Mouse (Mus musculus) lung, postnatal 0 days (tissue): ENCODE results near the gene Pdgfd. TPM values are rescaled to one million over a fixed set of nuclear protein-coding genes. Genes with fewer than 3 reads are reported as not detected.
A peak's percentile ranks its signal among the peaks of the same experiment; 100 is the strongest.
"Not testable (repeated sequence)": the region's sequence is repeated elsewhere in the genome, so short reads cannot be mapped to it uniquely, and the experiment has no call there.

ENCODE experiments used
- ATAC-seq: fragments of 200-750 bp; cut with Nextera tagmentation; 2 replicates; pipeline ENCODE4 v1.8.0; 2017; ENCODE audit warnings: moderate library complexity
- DNase-seq: peaks from one replicate; pipeline ENCODE4 v3.0.0-alpha.2; 2016; ENCODE audit warnings: low spot score
- H3K27ac ChIP-seq: fragments of 300-500 bp; sonication (generic); 2 replicates; pipeline ENCODE4 v1.5.1; 2014; ENCODE audit warnings: antibody characterized with exemption, mild to moderate bottlenecking, low read length, mixed read lengths
- H3K27me3 ChIP-seq: fragments of 300-500 bp; sonication (generic); replicated peaks from 2 replicates; pipeline ENCODE4 v1.6.1; 2014; ENCODE audit warnings: low read length, mixed read lengths; ENCODE audit not compliant: insufficient read depth
- H3K36me3 ChIP-seq: fragments of 300-500 bp; sonication (generic); 2 replicates; pipeline ENCODE4 v1.6.1; 2014; ENCODE audit warnings: low read length, mixed read lengths; ENCODE audit not compliant: insufficient read depth
- H3K4me1 ChIP-seq: fragments of 300-500 bp; sonication (generic); 2 replicates; pipeline ENCODE4 v1.6.1; 2014; ENCODE audit warnings: antibody characterized with exemption, low read depth, low read length, mixed read lengths; ENCODE audit not compliant: insufficient read depth
- H3K4me2 ChIP-seq: fragments of 300-500 bp; sonication (generic); replicated peaks from 2 replicates; pipeline ENCODE4 v1.6.1; 2014; ENCODE audit warnings: low read depth, mild to moderate bottlenecking, low read length, moderate library complexity, mixed read lengths
- H3K4me3 ChIP-seq: fragments of 300-500 bp; sonication (generic); 2 replicates; pipeline ENCODE4 v1.5.1; 2014; ENCODE audit warnings: low read depth, low read length
- H3K9ac ChIP-seq: fragments of 300-500 bp; sonication (generic); replicated peaks from 2 replicates; pipeline ENCODE4 v1.6.1; 2014; ENCODE audit warnings: low read depth, mild to moderate bottlenecking
- H3K9me3 ChIP-seq: fragments of 300-500 bp; sonication (generic); 2 replicates; pipeline ENCODE4 v1.6.1; 2016; ENCODE audit warnings: low read length, mixed read lengths
- CTCF ChIP-seq: IDR thresholded peaks from 2 replicates; pipeline ENCODE4 v1.5.1; 2016; ENCODE audit warnings: antibody characterized with exemption, mild to moderate bottlenecking
- EP300 ChIP-seq: IDR thresholded peaks from 2 replicates; pipeline ENCODE4 v1.6.1; 2016; ENCODE audit warnings: antibody characterized with exemption, mild to moderate bottlenecking, control low read depth
- WGBS: fragments of 180-500 bp; shearing (Covaris S2); extraction: QIAGEN DNeasy Blood & Tissue Kit; methylation state at CpG from one replicate; pipeline ENCODE4 v1.1.7; 2014; 5-methylcytosine and 5-hydroxymethylcytosine counted together
- polyA plus RNA-seq: library from polyadenylated mRNA; unstranded; fragments of >200 nt; fragmentation: Nextera tagmentation; extraction: Ambion mirVana; gene quantifications from 2 replicates; pipeline ENCODE4 v1.2.1, GENCODE M21; 2015

Pdgfd gene
- polyA plus RNA-seq, 1 experiment from 2014 or later: 5.6 TPM

GRCm38 (mm10) chr9:6187955-6188354 lies 19.6 kb downstream of the Pdgfd start:
- Histone ChIP-seq H3K4me1 (no peaks in the 10 kb centered on the region), H3K36me3 (no peaks in the 10 kb centered on the region), H3K27me3 (no peaks in the 10 kb centered on the region), H3K4me3 (no peak overlapping the region), H3K9ac (no peak overlapping the region), H3K4me2 (no peak overlapping the region), H3K9me3 (no peaks in the 10 kb centered on the region), H3K27ac (no peak overlapping the region)
- no peak for DNase-seq
- no peak for TF ChIP-seq CTCF
- no peak for TF ChIP-seq EP300
- 61% methylated on average over 3 of the region's 3 CpGs for WGBS
- no peak for ATAC-seq

GRCm38 (mm10) chr9:6193352-6193751 lies 25.0 kb downstream of the Pdgfd start:
- Histone ChIP-seq H3K4me2 (no peak overlapping the region), H3K36me3 (no peaks in the 10 kb centered on the region), H3K4me3 (no peak overlapping the region), H3K4me1 (no peaks in the 10 kb centered on the region), H3K27ac (no peak overlapping the region), H3K9me3 (no peaks in the 10 kb centered on the region), H3K9ac (no peak overlapping the region), H3K27me3 (no peaks in the 10 kb centered on the region)
- no peak for DNase-seq
- ATAC-seq: no peak
- no peak for TF ChIP-seq EP300
- TF ChIP-seq CTCF: no peak
- WGBS: 61% methylated on average over 1 of the region's 1 CpGs

GRCm38 (mm10) chr9:6212862-6213261 lies 44.5 kb downstream of the Pdgfd start:
- H3K4me3 ChIP-seq: no peak overlapping the region
- DNase-seq: no peak
- H3K9me3 ChIP-seq: no peaks in the 10 kb centered on the region
- H3K4me1 ChIP-seq: no peaks in the 10 kb centered on the region
- TF ChIP-seq EP300: no peak
- no peak for TF ChIP-seq CTCF
- 49% methylated on average over 5 of the region's 5 CpGs for WGBS
- H3K36me3 ChIP-seq: no peaks in the 10 kb centered on the region
- H3K9ac ChIP-seq: no peak overlapping the region
- H3K4me2 ChIP-seq: no peak overlapping the region
- no peak overlapping the region for H3K27ac ChIP-seq
- H3K27me3 ChIP-seq: no peaks in the 10 kb centered on the region
- ATAC-seq: no peak

- no peaks in the 10 kb centered on the region for H3K36me3 ChIP-seq
- WGBS: 45% methylated on average over 1 of the region's 1 CpGs
- H3K9me3 ChIP-seq: no peaks in the 10 kb centered on the region
- DNase-seq (no peak), ATAC-seq (no peak)
- H3K9ac ChIP-seq: no peak overlapping the region
- no peaks in the 10 kb centered on the region for H3K27me3 ChIP-seq
- no peak overlapping the region for H3K4me3 ChIP-seq
- H3K4me1 ChIP-seq: no peaks in the 10 kb centered on the region
- no peak overlapping the region for H3K27ac ChIP-seq
- no peak overlapping the region for H3K4me2 ChIP-seq
- TF ChIP-seq CTCF (no peak), EP300 (no peak)
Measured at GRCm38 (mm10) chr9:6217505-6217904, 49.1 kb downstream of the Pdgfd start.

GRCm38 (mm10) chr9:6235982-6236381 lies 67.6 kb downstream of the Pdgfd start:
- not testable (repeated sequence) for H3K36me3 ChIP-seq, H3K4me3 ChIP-seq, H3K27me3 ChIP-seq, H3K27ac ChIP-seq, H3K4me2 ChIP-seq, H3K4me1 ChIP-seq, DNase-seq, H3K9ac ChIP-seq, ATAC-seq, H3K9me3 ChIP-seq
- 94% methylated on average over 1 of the region's 1 CpGs for WGBS

- Histone ChIP-seq H3K4me3 (no peak overlapping the region), H3K9ac (no peak overlapping the region), H3K27ac (no peak overlapping the region), H3K9me3 (no peaks in the 10 kb centered on the region), H3K4me1 (no peaks in the 10 kb centered on the region), H3K36me3 (no peaks in the 10 kb centered on the region), H3K4me2 (no peak overlapping the region), H3K27me3 (no peaks in the 10 kb centered on the region)
- DNase-seq (peak; percentile 8), ATAC-seq (no peak)
- no peak for TF ChIP-seq CTCF
- TF ChIP-seq EP300: no peak
- WGBS: 58% methylated on average over 1 of the region's 1 CpGs
Measured at GRCm38 (mm10) chr9:6250320-6250719, 81.9 kb downstream of the Pdgfd start.

- DNase-seq (no peak), ATAC-seq (no peak)
- Histone ChIP-seq H3K9me3 (no peaks in the 10 kb centered on the region), H3K27ac (no peak overlapping the region), H3K4me3 (no peak overlapping the region), H3K4me2 (no peak overlapping the region), H3K9ac (no peak overlapping the region), H3K27me3 (no peaks in the 10 kb centered on the region), H3K36me3 (no peaks in the 10 kb centered on the region), H3K4me1 (no peaks in the 10 kb centered on the region)
- 67% methylated on average over 2 of the region's 2 CpGs for WGBS
- TF ChIP-seq EP300 (no peak), CTCF (no peak)
Measured at GRCm38 (mm10) chr9:6251990-6252389, 83.6 kb downstream of the Pdgfd start.
